Mouse (Mus musculus) neutrophil, adult 83 days (primary cell): Measurements from ENCODE around the gene Atg9a. TPM values are rescaled to one million over a fixed set of nuclear protein-coding genes. Genes with fewer than 3 reads are reported as not detected.

Experiments
- total RNA-seq, 2 experiments: library from RNA; stranded (reverse); gene quantifications; one replicate each; pipeline ENCODE4 v1.2.4; 2023

Atg9a gene
- total RNA-seq, result 10 to 100 TPM; 69.5 to 69.6 TPM

DNA sequence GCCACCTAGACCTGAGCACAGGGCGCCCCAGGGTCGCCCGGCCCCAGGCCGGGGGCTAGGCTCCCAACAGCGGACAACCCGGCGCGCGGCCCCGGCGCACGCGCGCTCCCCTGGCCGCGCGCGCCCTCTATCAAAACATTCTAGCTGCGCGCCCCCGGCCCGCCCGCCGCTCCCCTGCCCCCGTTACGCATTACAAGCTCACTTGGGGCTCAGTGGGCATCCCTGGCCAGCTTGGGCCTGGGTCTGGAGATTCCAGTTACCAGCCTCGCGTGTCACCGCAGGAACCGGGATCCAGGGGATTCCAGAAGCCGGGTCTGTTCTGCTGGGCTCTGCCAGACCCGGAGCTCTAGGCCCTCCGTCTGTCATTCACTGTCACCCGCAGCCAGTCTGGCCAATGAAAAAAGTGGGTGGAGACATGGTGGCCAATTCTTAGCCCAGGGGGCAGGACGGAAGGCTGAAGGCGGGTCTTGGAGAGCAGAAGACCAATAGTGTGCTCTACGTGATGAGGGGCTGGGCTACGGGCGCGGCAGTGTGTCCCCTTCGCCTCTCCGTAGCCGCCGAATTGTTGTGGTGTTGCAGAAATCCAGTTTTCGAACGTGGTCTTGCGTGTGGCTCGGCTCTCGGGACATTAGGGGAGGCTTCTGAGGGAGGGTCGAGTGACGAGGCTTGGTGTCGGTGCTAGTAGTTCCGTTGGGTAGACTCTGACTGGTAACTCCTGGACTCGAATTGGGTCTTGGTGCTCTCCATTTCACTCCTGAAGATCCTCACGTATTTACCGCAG lies at the start of gene Atg9a, which contains the start of gene Ankzf1:
Gene Atg9a (minus strand): TSS at position 575 of the 781 bp plus-strand sequence.
Gene Ankzf1 (plus strand): TSS at position 530 of the 781 bp plus-strand sequence.

DNA sequence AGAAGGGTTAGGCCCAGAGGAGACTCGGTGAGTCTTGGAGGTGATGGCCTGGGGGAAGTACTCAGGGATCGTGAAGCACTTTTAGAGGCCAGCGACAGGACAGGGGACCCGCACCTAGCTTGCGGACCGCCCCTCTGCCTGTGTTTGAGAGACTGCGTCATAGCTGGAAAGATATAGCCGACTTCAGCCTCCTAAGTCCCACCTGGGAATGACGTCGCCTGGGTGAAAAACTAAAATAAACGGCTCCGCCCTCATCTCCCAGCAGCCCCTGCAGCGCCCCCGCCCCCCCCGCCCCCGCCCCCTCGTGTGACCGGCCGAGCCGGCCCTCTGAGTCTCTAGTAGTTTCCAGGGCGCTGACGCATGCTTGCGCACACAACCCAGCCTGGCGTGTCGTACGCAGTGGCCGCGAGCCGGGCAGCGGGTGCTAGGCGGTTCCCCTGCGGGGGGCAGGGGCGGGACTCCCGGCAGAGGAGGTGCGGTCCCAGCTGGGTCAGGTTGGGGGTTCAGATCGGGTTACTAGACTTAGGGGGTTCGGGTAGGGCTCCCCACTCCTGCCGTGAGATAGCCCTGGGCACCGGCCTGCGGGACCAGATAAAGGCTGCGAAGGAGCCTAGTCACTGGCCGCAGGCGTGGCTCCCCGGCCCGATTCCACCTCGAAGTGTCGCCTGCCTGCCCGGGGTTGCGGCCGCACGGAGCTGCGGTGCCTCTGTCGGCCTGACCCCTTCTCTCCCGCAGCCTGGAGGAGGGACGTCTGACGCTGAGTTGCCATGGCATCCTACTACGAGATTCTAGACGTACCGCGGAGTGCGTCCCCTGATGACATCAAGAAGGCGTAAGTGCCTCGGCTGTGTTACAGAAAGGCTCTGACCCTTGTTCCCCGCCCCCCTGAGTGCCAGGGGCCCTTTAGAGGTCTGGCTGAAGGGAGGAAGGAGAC lies 44.4 kb upstream of the Atg9a start, which contains the start of gene Dnajb2:
Gene Dnajb2 (plus strand): TSS at position 290 of the 934 bp plus-strand sequence.

DNA sequence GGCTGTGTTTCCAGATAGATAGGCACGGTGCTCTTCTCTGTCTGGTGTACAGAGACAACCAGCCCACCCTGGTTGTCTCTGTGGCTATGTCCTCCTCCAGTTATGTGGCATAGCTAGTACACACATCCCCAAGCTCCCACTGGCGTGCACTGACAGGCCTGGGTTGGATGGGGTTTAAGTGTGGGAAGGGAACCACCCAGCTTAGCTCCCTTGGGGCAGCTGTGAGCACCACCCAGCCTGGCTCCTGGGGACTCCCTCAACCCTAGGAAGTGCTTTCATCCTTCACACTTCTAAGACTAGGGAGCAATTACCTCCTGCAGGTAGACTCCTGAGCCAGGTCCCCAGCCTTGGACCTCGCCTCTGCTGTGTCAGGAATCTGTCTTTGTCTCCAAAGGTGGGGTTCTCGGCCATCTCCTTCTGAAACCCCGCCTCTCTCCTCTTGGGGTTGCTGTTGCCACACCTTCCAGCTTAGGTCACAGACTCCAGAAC lies 39.7 kb upstream of the Atg9a start, which contains the start of gene A630095N17Rik:
Gene A630095N17Rik (minus strand): TSS at position 439 of the 489 bp plus-strand sequence.

DNA sequence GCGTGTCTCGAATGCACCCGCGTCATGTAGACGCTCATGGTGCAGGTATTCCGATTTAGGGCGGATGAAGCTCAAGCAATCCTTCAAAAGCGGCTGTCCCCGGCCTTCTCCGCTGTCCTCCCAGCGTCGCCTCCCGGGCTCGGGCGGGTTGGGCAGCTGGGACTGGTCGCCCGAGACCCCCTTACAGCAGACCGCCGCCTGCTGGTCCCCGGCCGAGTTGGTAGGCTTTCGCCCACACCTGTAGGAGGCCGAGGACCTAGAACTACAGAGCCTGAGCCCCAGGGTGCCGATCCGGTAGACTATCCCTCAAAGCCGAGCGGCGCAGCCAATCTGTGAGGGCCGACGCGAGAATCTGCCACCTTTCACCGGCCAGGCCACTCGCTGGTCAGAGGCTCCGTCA lies 27.5 kb upstream of the Atg9a start, which contains the start of gene Tuba4a:
Gene Tuba4a (minus strand): TSS at position 335 of the 400 bp plus-strand sequence.

DNA sequence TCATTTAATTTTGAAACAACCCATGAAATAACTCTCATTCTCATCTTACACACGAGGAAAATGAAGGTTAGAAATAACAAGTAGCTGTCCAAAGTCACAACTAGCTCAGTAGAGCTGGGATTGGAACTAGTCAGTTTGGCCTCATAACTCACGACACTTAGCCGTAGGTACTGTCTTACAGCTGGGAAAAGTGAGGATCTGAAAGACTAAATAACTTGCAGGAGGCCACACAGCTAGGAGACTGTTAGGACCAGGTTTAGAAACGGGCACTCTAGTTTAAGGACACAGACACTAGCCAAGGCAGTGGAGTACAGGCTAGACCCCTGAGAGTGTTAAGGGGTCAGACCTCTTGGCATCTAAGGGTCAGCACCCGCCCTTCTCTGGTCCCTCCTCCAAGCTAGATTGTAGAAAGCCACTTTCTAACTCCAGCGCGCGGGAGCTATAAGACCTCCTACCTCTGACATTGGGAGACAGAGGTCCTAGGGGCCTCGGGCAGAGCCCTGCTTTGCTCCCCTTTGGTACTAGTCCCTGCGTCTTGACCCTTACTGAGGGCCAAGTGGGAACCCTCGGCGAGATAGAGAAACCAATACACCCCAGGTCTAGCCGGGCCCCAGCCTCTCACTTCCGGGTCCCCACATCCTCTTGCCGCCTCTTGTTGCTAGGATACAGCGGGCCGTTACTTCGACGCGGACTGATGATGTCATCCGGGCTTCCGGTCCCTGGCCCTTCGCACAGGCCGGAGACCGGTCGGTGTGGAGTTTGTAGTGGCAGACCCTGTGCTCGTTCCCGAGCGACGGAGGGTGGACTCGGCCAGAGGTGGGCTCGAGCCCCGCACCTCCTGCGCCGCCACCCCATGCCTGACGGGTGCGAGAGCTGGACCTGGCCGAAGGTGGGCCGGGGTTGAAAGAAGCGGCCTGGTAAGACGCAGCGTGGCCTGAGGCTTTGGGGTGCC lies 18.4 kb upstream of the Atg9a start, which contains the start of the genes Glb1l and Stk16:
Gene Glb1l (minus strand): TSS at position 678 of the 952 bp plus-strand sequence.
Gene Stk16 (plus strand): TSS at position 703 of the 952 bp plus-strand sequence.

DNA sequence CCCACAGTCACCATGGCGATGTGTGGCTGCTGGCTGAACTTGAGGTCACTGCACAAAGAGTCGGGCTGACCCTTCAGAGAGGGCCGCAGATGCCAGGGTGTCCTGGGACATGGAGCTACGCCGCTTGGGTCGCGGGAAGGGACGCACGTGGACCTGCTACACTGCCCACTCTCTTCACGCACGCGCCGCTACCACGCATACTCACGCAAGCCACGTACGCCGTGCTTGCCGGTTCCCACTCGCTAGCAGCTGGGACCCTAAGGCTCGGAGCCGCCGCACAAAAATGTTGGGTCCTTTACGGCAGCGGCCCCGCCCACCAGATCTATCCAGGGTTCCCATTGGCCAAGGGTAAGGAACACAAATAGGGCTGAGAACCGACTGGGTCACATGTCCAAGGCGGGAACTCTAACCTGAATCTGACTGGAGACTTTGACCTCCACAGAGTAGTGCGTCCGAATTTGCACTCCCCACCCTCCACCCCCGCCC lies 11.8 kb downstream of the Atg9a start, which contains the start of gene Abcb6:
Gene Abcb6 (minus strand): TSS at position 288 of the 486 bp plus-strand sequence.

DNA sequence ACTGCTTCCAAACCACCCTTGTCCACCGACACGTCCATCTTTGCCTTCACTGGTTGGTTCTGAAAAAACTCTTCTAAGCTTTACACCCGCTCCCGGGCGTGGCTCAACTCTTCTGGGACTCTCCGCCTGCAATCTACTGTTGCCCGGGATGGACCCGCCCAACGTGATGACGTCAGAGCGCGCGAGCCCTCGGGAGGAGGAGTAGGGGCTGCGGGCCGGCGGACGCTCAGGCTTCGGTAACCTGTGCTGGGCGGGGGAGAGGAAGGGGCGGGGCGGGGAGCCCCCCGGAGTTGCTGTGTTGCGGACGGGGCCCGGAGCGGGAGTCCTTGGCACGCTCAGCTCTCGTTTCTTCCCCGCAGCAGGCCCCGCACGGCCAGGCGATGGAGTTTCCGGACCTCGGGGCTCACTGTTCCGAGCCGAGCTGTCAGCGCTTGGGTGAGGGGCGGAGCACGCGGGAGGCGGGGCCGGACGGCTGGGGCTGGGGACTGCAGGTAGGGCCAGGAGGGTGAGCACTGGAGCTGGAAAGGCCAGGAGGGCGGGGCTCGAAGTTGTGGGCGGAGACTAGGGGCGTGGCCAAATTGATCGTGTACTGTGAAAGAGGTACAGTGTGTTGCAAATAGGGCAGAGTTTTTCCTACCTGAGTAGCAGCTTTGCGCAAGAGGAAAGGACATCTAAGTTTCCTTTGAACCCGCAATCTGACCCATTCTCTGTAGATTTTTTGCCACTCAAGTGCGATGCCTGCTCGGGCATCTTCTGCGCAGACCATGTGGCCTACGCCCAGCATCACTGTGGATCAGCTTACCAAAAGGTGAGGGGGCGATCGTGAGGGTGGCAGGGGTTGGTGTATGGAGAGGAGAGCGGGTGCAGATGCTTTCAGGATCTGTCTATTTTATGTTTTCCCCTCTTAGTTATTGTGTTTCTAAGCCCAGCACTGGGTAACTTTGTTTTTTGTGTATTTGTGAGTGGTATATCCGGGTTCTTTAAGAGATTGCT lies 23.2 kb downstream of the Atg9a start, which contains the start of gene Zfand2b:
Gene Zfand2b (plus strand): TSS at position 175 of the 993 bp plus-strand sequence.

DNA sequence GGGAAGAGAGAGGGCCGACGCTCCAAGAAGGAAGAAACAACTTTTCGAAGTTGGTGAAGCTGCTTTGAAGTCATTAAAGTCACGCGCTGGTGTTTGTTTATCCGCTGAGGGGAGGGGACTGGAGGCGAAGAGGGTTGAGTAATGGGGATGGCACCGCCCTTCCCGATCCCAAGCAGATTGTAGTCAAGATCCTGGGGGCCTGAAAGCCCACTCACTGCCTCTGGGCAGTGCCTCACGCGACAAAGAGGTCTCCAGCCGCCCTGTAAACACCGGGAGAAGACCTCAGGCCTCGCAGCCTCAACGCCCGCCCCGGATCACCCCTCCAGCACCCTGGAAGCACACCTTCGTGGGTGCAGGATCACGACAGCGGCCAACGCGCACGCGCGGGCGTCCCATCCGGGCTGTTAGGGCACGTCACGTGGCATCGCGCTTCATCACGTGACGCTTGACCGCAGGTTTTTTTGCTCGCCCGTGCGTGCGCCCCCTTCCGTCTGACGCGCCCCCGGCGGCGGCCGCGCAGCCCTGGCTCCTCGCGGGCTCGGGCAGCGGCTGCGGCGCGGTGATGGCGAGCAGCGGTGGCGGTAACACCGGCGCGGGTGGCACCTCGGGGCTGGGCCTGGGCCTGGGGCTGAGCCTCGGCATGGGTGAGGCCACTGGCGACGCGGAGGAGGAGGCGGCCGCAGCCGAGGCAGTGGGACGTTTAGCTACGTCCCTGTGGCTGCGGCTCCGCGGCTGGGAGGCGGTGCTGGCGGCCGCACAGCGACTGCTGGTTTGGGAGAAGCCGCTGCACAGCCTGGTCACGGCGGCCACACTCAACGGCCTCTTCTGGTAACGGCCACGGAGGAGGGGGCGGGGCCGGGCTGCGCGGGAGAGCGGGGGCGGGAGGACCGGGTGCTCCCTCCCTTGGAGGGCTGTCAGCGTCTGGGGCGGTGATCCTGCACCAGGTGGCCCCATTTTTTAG lies 49.4 kb downstream of the Atg9a start, which contains the start of the genes Cnppd1 and Retreg2:
Gene Cnppd1 (minus strand): TSS at position 411 of the 961 bp plus-strand sequence.
Gene Retreg2 (plus strand): TSS at position 478 of the 961 bp plus-strand sequence.

DNA sequence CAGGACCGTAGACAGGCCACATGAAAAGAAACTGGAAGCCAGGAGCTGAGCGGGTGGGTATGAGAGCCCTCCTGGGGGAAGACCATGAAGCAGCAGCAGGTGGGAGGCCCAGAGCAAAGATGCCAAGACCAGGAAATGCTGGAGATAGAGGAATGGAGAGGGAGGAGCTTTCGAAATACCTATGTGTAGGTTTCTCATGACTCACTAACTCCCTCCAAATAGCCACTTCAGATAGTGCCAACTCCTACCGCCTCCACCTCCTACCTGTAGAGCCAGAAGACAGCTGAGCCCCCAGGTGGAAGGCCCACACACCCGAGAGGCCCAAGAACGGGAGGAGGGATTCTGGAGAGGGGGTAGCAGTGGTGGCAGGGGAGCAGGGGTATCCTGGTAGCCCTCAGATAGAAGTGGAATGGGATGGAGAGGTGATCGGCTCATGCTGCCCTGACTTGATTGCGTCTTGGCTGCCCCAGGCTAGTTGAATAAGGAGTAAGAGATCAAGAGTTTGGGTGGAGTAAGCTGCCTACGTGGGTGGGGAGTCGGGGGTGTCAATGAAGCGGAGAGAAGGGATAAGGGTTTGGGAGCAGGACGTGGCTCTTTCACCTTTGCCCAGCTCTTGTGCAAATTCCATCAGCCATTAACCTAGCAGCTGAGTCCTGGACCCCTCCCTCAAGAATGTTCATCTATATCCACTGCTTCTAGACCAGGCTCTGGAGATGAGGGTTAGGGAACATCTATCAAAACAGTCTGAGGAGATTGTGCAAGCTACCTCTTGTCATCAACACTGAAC lies 58.4 kb downstream of the Atg9a start, which contains the start of gene Slc23a3:
Gene Slc23a3 (minus strand): TSS at position 470 of the 787 bp plus-strand sequence.

Other genes with a start within 250 kb of the Atg9a start
- gene Ihh, start 240.5 kb downstream of the Atg9a start, total RNA-seq, result under 1 TPM; 0.31 to 0.57 TPM
- 1 to 10 TPM; 6.2 to 7.5 TPM for gene Nhej1, start 67.0 kb downstream of the Atg9a start, total RNA-seq
- 1 to 10 TPM in 1 of 2 experiments, under 1 TPM in 1; 0.97 to 1.7 TPM for gene Slc23a3, start 58.3 kb downstream of the Atg9a start, total RNA-seq
- 100 to 1,000 TPM; 107 to 118 TPM for gene Cnppd1, start 49.5 kb downstream of the Atg9a start, total RNA-seq
- gene Retreg2, start 49.4 kb downstream of the Atg9a start, total RNA-seq, result 10 to 100 TPM; 67.3 to 75.8 TPM
- gene Zfand2b, start 23.6 kb downstream of the Atg9a start, total RNA-seq, result 10 to 100 TPM; 52.0 to 53.7 TPM
- 10 to 100 TPM in 1 of 2 experiments, 1 to 10 TPM in 1; 9.1 to 15.4 TPM for gene Abcb6, start 11.8 kb downstream of the Atg9a start, total RNA-seq
- 10 to 100 TPM; 20.1 to 20.9 TPM for gene Ankzf1, start within 50 bp of the Atg9a start, total RNA-seq
- gene Glb1l, start 18.6 kb upstream of the Atg9a start, total RNA-seq, result 10 to 100 TPM; 20.6 to 23.3 TPM
- 100 to 1,000 TPM; 136 to 150 TPM for gene Stk16, start 18.6 kb upstream of the Atg9a start, total RNA-seq
- 100 to 1,000 TPM; 408 to 432 TPM for gene Tuba4a, start 27.7 kb upstream of the Atg9a start, total RNA-seq
- gene A630095N17Rik, start 39.9 kb upstream of the Atg9a start, total RNA-seq, result not detected
- 10 to 100 TPM; 13.0 to 17.9 TPM for gene Dnajb2, start 44.2 kb upstream of the Atg9a start, total RNA-seq
- not detected for gene Ptprn, start 72.3 kb upstream of the Atg9a start, total RNA-seq
- not detected for gene Resp18, start 86.2 kb upstream of the Atg9a start, total RNA-seq
- 10 to 100 TPM; 26.2 to 31.6 TPM for gene Dnpep, start 125.8 kb upstream of the Atg9a start, total RNA-seq
- under 1 TPM; 0.11 to 0.38 TPM for gene Des, start 168.1 kb upstream of the Atg9a start, total RNA-seq
- gene Speg, start 183.1 kb upstream of the Atg9a start, total RNA-seq, result not detected
- gene Gmppa, start 243.7 kb upstream of the Atg9a start, total RNA-seq, result 10 to 100 TPM; 46.4 to 47.9 TPM